ENCODE assay signal across 18 mouse cellular contexts in genomic region chr9:96710241-96710946, GRCm38 (mm10). TPM values are rescaled to one million over a fixed set of nuclear protein-coding genes. Genes with fewer than 3 reads are reported as not detected.
A peak's percentile ranks its signal among the peaks of the same experiment; 100 is the strongest.
DNase-seq lines count a peak whose midpoint lies in the region; ATAC-seq and TF ChIP-seq lines count a peak whose summit lies in the region.
"Had no signal": no experiment of that assay in that cellular context is flagged by ENCODE, and none has a peak within 500 bp of the region (broad histone marks: within the 10 kb centered on the region; RNA-seq: fewer than 3 reads in every experiment).

No protein-coding gene starts in this region.

- no peaks in the 10 kb centered on the region for H3K27me3 ChIP-seq in lung, embryonic 15.5 days
- H3K27me3 ChIP-seq: embryonic facial prominence, embryonic 15.5 days; heart, embryonic 13.5 days had no signal

- no peaks in the 10 kb centered on the region for H3K9me3 ChIP-seq in lung, embryonic 15.5 days
- H3K9me3 ChIP-seq: embryonic facial prominence, embryonic 15.5 days; forebrain, embryonic 10.5 days; heart, embryonic 13.5 days had no signal

- no peak for TF ChIP-seq POLR2A in lung, adult 2 months (IDR thresholded peaks at IDR 0.05; ENCODE audit: borderline replicate concordance, extremely low read depth, low read depth, low read length)

- no peak overlapping the region for H3K4me2 ChIP-seq in lung, embryonic 15.5 days
- H3K4me2 ChIP-seq: embryonic facial prominence, embryonic 15.5 days; heart, embryonic 13.5 days had no signal

- peak; percentile 17; the same call in 1 of the 2 replicates for ATAC-seq in lung, embryonic 15.5 days (ENCODE audit: borderline replicate concordance, extremely low read depth, low FRiP score, low TSS enrichment)
- ATAC-seq: forebrain, embryonic 14.5 days; hindbrain, embryonic 16.5 days; inflammation-experienced regulatory T-cells, adult 6 months had no signal

- WGBS in lung, embryonic 15.5 days: 60% methylated on average over 15 of the region's 15 CpGs
- 62% methylated on average over 15 of the region's 15 CpGs for WGBS in lung, adult 2 months

- intact Hi-C loops in gastrocnemius, adult 2 months (cut with DNase I): no loop called here

- no peak for DNase-seq in gastrocnemius, adult 2 months
- no peak for DNase-seq in gastrocnemius, postnatal 25 days
- DNase-seq in lung, adult 2 months: no peak
- DNase-seq in brain, adult 2 months (ENCODE audit: low read depth, low spot score): peak; percentile 34
- DNase-seq in kidney, postnatal 4 days: no peak
- DNase-seq: adrenal gland, adult 8-10 months; adrenal gland, postnatal 36 days; cerebellum, adult 11-12 months; embryo, embryonic 11 days; heart, postnatal 36 days had no signal

- peaks cover 39% of the 10 kb centered on the region for H3K4me1 ChIP-seq in lung, embryonic 15.5 days
- peaks cover 22% of the 10 kb centered on the region for H3K4me1 ChIP-seq in lung, adult 2 months (ENCODE audit: control insufficient read depth, insufficient read depth, low read length)

- peak overlapping the region; percentile 12 for H3K27ac ChIP-seq in gastrocnemius, adult 2 months
- H3K27ac ChIP-seq in lung, embryonic 15.5 days: no peak overlapping the region
- H3K27ac ChIP-seq: embryonic facial prominence, embryonic 15.5 days; forebrain, embryonic 10.5 days had no signal

- no peaks in the 10 kb centered on the region for H3K36me3 ChIP-seq in lung, embryonic 15.5 days
- H3K36me3 ChIP-seq: embryonic facial prominence, embryonic 15.5 days had no signal

- no peak overlapping the region for H3K4me3 ChIP-seq in gastrocnemius, adult 2 months
- H3K4me3 ChIP-seq in lung, embryonic 15.5 days: no peak overlapping the region
- no peak overlapping the region for H3K4me3 ChIP-seq in lung, adult 2 months (replicated peaks; ENCODE audit: extremely low read depth, low read depth, low read length)
- H3K4me3 ChIP-seq: embryonic facial prominence, embryonic 15.5 days; erythroblast, embryonic 14.5 days; forebrain, embryonic 10.5 days; heart, embryonic 13.5 days had no signal

- TF ChIP-seq CTCF in gastrocnemius, adult 2 months (IDR thresholded peaks at IDR 0.05): no peak
- TF ChIP-seq CTCF in lung, adult 2 months (IDR thresholded peaks at IDR 0.05; ENCODE audit: insufficient read depth, low read length): no peak

- H3K9ac ChIP-seq in lung, embryonic 15.5 days: no peak overlapping the region
- H3K9ac ChIP-seq: embryonic facial prominence, embryonic 15.5 days; heart, embryonic 13.5 days had no signal

RNA-seq across cellular contexts. Expression of gene Zbtb38, which starts 42.2 kb away (rescaled TPM):
- total RNA-seq in gastrocnemius, adult 2 months (2021): 10 to 100 TPM; 22.9 to 33.8 TPM
- 10 to 100 TPM; 19.3 to 19.8 TPM for total RNA-seq in gastrocnemius, postnatal 25 days (2021)
- polyA plus RNA-seq in lung, embryonic 15.5 days (2015; fragmentation: Nextera tagmentation; extraction: Ambion mirVana): 26.3 and 26.4 TPM in 2 replicates
- polyA plus RNA-seq in lung, adult 2 months (2012; rRNA removed): 15.0 and 16.1 TPM in 2 replicates
